Mouse (Mus musculus) liver, embryonic 14.5 days (tissue): ENCODE measurements around the gene Pfkm. TPM values are rescaled to one million over a fixed set of nuclear protein-coding genes. Genes with fewer than 3 reads are reported as not detected.

Experiments
- ATAC-seq: fragments of 200-750 bp; cut with Nextera tagmentation; 2 replicates; pipeline ENCODE4 v1.8.0; 2017; ENCODE audit warnings: moderate number of reproducible peaks, mild to moderate bottlenecking, moderate library complexity; ENCODE audit not compliant: insufficient read depth
- DNase-seq, 3 experiments: peaks; one replicate each; pipeline ENCODE4 v3.0.0-alpha.2; 2012 to 2013; ENCODE audit warnings: low read depth in 3 of 3, low spot score in 3 of 3
- H3K27ac ChIP-seq: fragments of 300-500 bp; sonication (generic); 2 replicates; pipeline ENCODE4 v1.5.1; 2014; ENCODE audit warnings: moderate library complexity, mild to moderate bottlenecking, control low read depth, inconsistent platforms
- H3K27me3 ChIP-seq: fragments of 300-500 bp; sonication (generic); 2 replicates; pipeline ENCODE4 v1.6.1; 2014; ENCODE audit warnings: mild to moderate bottlenecking, low read length, moderate library complexity; ENCODE audit not compliant: control insufficient read depth, insufficient read depth
- H3K36me3 ChIP-seq: fragments of 300-500 bp; sonication (generic); replicated peaks from 2 replicates; pipeline ENCODE4 v1.6.1; 2014; ENCODE audit warnings: low read depth; ENCODE audit not compliant: control insufficient read depth, insufficient read depth
- H3K4me1 ChIP-seq, 2 experiments: fragments of 200-500 bp in 1 of 2; fragments of 300-500 bp in 1 of 2; sonication (generic) in 1 of 2; replicated peaks; 2 replicates each; pipeline ENCODE4 v1.6.1; 2012 to 2014; ENCODE audit warnings: antibody characterized with exemption in 1 of 2, inconsistent platforms in 1 of 2, low read length in 1 of 2; ENCODE audit not compliant: control insufficient read depth in 2 of 2, insufficient read depth in 2 of 2
- H3K4me2 ChIP-seq: fragments of 300-500 bp; sonication (generic); 2 replicates; pipeline ENCODE4 v1.6.1; 2014; ENCODE audit warnings: low read depth, mild to moderate bottlenecking, control low read depth, moderate library complexity
- H3K4me3 ChIP-seq, 2 experiments: fragments of 200-500 bp in 1 of 2; fragments of 300-500 bp in 1 of 2; sonication (generic) in 1 of 2; 2 replicates each; pipeline ENCODE4 v1.5.1; 2012 to 2014; ENCODE audit warnings: low read depth in 2 of 2, low read length in 2 of 2, mild to moderate bottlenecking in 2 of 2, control low read depth in 1 of 2, inconsistent platforms in 1 of 2, moderate library complexity in 1 of 2; ENCODE audit not compliant: insufficient read depth in 1 of 2
- H3K9ac ChIP-seq: fragments of 300-500 bp; sonication (generic); replicated peaks from 2 replicates; pipeline ENCODE4 v1.6.1; 2014; ENCODE audit warnings: mild to moderate bottlenecking, control low read depth, moderate library complexity
- H3K9me3 ChIP-seq: fragments of 300-500 bp; sonication (generic); 2 replicates; pipeline ENCODE4 v1.6.1; 2016; ENCODE audit warnings: low read length, mixed read lengths; ENCODE audit not compliant: control insufficient read depth
- CTCF ChIP-seq: IDR thresholded peaks from 2 replicates; pipeline ENCODE4 v1.5.1; 2016; ENCODE audit warnings: antibody characterized with exemption, low read depth, control low read depth
- EP300 ChIP-seq: IDR thresholded peaks from 2 replicates; pipeline ENCODE4 v1.6.1; 2016; ENCODE audit warnings: antibody characterized with exemption, low read depth
- WGBS: fragments of 180-500 bp; shearing (Covaris S2); extraction: QIAGEN DNeasy Blood & Tissue Kit; methylation state at CpG from one replicate; pipeline ENCODE4 v1.1.7; 2014; ENCODE audit not compliant: insufficient replicate concordance; 5-methylcytosine and 5-hydroxymethylcytosine counted together
- polyA plus RNA-seq, 2 experiments: library from polyadenylated mRNA; depleted of rRNA in 1 of 2; stranded (reverse) in 1 of 2; unstranded in 1 of 2; fragments of >200 nt; fragmentation: Nextera tagmentation in 1 of 2; extraction: Ambion mirVana in 1 of 2; gene quantifications; 2 replicates each; pipeline versions ENCODE4 v1.2.1 to v1.2.3; 2012 to 2014

Gene Pfkm
- polyA plus RNA-seq, 2 experiments: 19.6 to 22.4 TPM

GRCm38 (mm10) chr15:98142515-98142914 lies 50.1 kb downstream of the Pfkm start:
- no peak overlapping the region for H3K4me3 ChIP-seq
- WGBS: 81% methylated on average over 10 of the region's 10 CpGs
- DNase-seq (no peak), ATAC-seq (no peak)
- no peaks in the 10 kb centered on the region for H3K9me3 ChIP-seq
- no peak overlapping the region for H3K4me2 ChIP-seq
- H3K36me3 ChIP-seq: no peaks in the 10 kb centered on the region
- H3K27me3 ChIP-seq: no peaks in the 10 kb centered on the region
- TF ChIP-seq EP300 (no peak), CTCF (no peak)
- H3K9ac ChIP-seq: no peak overlapping the region
- no peak overlapping the region for H3K27ac ChIP-seq
- peaks cover 2 to 6% of the 10 kb centered on the region in 2 experiments for H3K4me1 ChIP-seq

DNA sequence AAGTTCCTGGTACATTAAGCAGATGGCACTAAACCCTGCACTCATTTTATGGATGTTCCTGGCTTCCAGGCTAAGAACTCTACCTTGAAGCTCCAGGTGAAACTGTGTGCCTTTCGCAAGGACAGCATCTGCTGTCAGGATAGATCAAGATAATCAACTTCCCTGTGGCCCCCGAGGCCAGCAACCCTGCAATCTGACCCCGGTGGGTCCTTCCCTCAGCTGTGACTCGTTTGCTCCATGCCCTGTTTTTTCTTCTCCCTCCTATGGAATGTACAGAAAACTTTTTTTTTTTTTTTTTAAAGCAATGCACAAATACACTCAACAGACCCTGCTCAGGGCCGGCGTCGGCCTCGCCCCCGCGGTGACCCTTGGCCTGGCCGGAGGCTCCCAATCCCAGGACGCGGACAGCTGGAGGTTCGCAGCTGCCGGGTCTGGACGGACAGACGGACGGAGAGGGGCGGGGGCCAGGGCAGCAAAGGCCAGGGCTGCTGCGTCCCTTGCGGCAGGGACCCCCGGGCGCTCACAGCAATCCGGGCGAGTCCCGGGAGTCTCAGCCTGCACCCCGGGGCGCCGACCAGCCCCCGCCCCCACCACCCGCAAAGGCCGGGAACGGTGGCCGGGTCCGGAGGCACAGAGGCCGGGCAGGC lies 52.6 kb downstream of the Pfkm start:
- Histone ChIP-seq H3K4me2 (peak overlapping the region; percentile 74), H3K27me3 (no peaks in the 10 kb centered on the region), H3K27ac (peak overlapping the region; percentile 58), H3K9me3 (no peaks in the 10 kb centered on the region), H3K9ac (peak overlapping the region; percentile 95), H3K36me3 (no peaks in the 10 kb centered on the region), H3K4me3 (peak overlapping the region; percentile 72 to 84), H3K4me1 (peaks cover 2 to 6% of the 10 kb centered on the region in 2 experiments)
- peak; percentile 67 for ATAC-seq
- DNase-seq: no peak
- WGBS: under 1% methylated on average over 36 of the region's 36 CpGs
- no peak for TF ChIP-seq EP300
- TF ChIP-seq CTCF: no peak

DNA sequence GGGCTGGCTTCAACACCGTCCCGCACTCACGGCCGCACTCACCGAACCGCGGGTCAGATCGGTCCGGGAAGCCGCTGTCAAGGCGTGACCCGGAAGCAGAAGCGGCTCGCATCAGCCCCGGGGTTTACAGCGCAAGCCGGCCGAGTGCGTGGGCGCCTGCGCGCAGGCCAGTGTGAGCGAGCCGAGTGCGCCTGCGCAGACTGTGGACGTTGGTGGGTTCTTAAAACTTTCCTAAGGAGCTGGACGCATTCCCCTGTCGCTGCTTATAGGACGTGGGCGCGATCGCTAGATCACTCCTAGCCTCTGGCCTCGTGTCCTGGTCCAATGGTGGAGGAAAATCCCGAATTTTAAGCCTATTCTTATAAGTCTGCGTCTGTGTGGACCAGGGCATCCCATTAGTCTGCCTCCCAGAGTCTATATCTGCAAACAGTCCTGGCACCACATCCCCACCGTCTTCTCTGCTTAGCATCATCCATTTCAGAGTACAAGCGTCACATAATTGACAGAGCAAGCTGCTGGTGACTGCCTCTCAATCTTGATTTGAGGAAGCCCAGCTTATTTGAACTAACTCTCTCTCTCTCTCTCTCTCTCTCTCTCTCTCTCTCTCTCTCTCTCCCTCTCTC lies 53.3 kb downstream of the Pfkm start:
- Histone ChIP-seq H3K4me3 (peak overlapping the region; percentile 72 to 84), H3K36me3 (no peaks in the 10 kb centered on the region), H3K4me1 (peaks cover 2 to 6% of the 10 kb centered on the region in 2 experiments), H3K27me3 (no peaks in the 10 kb centered on the region), H3K4me2 (peak overlapping the region; percentile 74), H3K9ac (peak overlapping the region; percentile 95), H3K27ac (peak overlapping the region; percentile 58), H3K9me3 (no peaks in the 10 kb centered on the region)
- 2% methylated on average over 38 of the region's 38 CpGs for WGBS
- no peak for TF ChIP-seq EP300
- no peak for TF ChIP-seq CTCF
- peak; percentile 75 to 78 (median 76) for DNase-seq
- ATAC-seq: peak; percentile 96

- Histone ChIP-seq H3K4me3 (no peak overlapping the region), H3K9me3 (no peaks in the 10 kb centered on the region), H3K4me1 (peaks cover 2 to 6% of the 10 kb centered on the region in 2 experiments), H3K9ac (no peak overlapping the region), H3K4me2 (no peak overlapping the region), H3K27ac (no peak overlapping the region), H3K36me3 (no peaks in the 10 kb centered on the region), H3K27me3 (no peaks in the 10 kb centered on the region)
- ATAC-seq (no peak), DNase-seq (no peak)
- TF ChIP-seq CTCF: no peak
- TF ChIP-seq EP300: no peak
- 75% methylated on average over 3 of the region's 3 CpGs for WGBS
Measured at GRCm38 (mm10) chr15:98148356-98148755, 56.0 kb downstream of the Pfkm start.

- TF ChIP-seq CTCF: no peak
- no peak for TF ChIP-seq EP300
- 61% methylated on average over 10 of the region's 10 CpGs for WGBS
- Histone ChIP-seq H3K36me3 (no peaks in the 10 kb centered on the region), H3K4me2 (no peak overlapping the region), H3K27ac (no peak overlapping the region), H3K4me3 (no peak overlapping the region), H3K9me3 (no peaks in the 10 kb centered on the region), H3K9ac (no peak overlapping the region), H3K27me3 (no peaks in the 10 kb centered on the region), H3K4me1 (peaks cover 2 to 6% of the 10 kb centered on the region in 2 experiments)
- ATAC-seq (no peak), DNase-seq (no peak)
Measured at GRCm38 (mm10) chr15:98149166-98149602, 56.8 kb downstream of the Pfkm start.
